Mouse (Mus musculus) midbrain, embryonic 15.5 days (tissue): ENCODE results near the gene Pcgf2. TPM values are rescaled to one million over a fixed set of nuclear protein-coding genes. Genes with fewer than 3 reads are reported as not detected.

Source experiments
- ATAC-seq: fragments of 200-750 bp; cut with Nextera tagmentation; replicated peaks from 2 replicates; pipeline ENCODE4 v1.8.0; 2017; ENCODE audit warnings: moderate TSS enrichment
- H3K27ac ChIP-seq: fragments of 300-500 bp; sonication (generic); 2 replicates; pipeline ENCODE4 v1.5.1; 2015; ENCODE audit warnings: mild to moderate bottlenecking, inconsistent platforms
- H3K27me3 ChIP-seq: fragments of 300-500 bp; sonication (generic); replicated peaks from 2 replicates; pipeline ENCODE4 v1.6.1; 2015; ENCODE audit warnings: inconsistent platforms
- H3K36me3 ChIP-seq: fragments of 300-500 bp; sonication (generic); replicated peaks from 2 replicates; pipeline ENCODE4 v1.6.1; 2015; ENCODE audit warnings: inconsistent platforms
- H3K4me1 ChIP-seq: fragments of 300-500 bp; sonication (generic); 2 replicates; pipeline ENCODE4 v1.6.1; 2015; ENCODE audit warnings: inconsistent platforms
- H3K4me2 ChIP-seq: fragments of 300-500 bp; sonication (generic); 2 replicates; pipeline ENCODE4 v1.6.1; 2015; ENCODE audit warnings: inconsistent platforms, mild to moderate bottlenecking, moderate library complexity
- H3K4me3 ChIP-seq: fragments of 300-500 bp; sonication (generic); 2 replicates; pipeline ENCODE4 v1.5.1; 2015; ENCODE audit warnings: mild to moderate bottlenecking, inconsistent platforms
- H3K9ac ChIP-seq: fragments of 300-500 bp; sonication (generic); 2 replicates; pipeline ENCODE4 v1.6.1; 2015; ENCODE audit warnings: mild to moderate bottlenecking, inconsistent platforms
- H3K9me3 ChIP-seq: fragments of 300-500 bp; sonication (generic); 2 replicates; pipeline ENCODE4 v1.6.1; 2016; ENCODE audit warnings: inconsistent platforms
- WGBS: fragments of 180-500 bp; shearing (Covaris S2); methylation state at CpG from one replicate; pipeline ENCODE4 v1.1.7; 2015; ENCODE audit warnings: mixed read lengths; 5-methylcytosine and 5-hydroxymethylcytosine counted together
- polyA plus RNA-seq: library from polyadenylated mRNA; unstranded; fragments of >200 nt; fragmentation: Nextera tagmentation; extraction: Ambion mirVana; gene quantifications from 2 replicates; pipeline ENCODE4 v1.2.1, GENCODE M21; 2015

Pcgf2 gene
- polyA plus RNA-seq, 1 experiment from 2014 or later: 23.1 TPM

- no peaks in the 10 kb centered on the region for H3K27me3 ChIP-seq
- WGBS: 1% methylated on average over 43 of the region's 43 CpGs
- peak within 1 kb of the TSS; percentile 41; the same call in 1 of the 2 replicates for H3K27ac ChIP-seq
- ATAC-seq: peak; percentile 79
- H3K4me1 ChIP-seq: peaks cover 15% of the 10 kb centered on the region
- peak within 1 kb of the TSS; percentile 88 for H3K4me2 ChIP-seq
- peak within 1 kb of the TSS; percentile 43 for H3K4me3 ChIP-seq
- peak within 1 kb of the TSS; percentile 47; the same call in 1 of the 2 replicates for H3K9ac ChIP-seq
- H3K9me3 ChIP-seq: no peaks in the 10 kb centered on the region
- peaks cover 21% of the 10 kb centered on the region for H3K36me3 ChIP-seq
Measured at GRCm38 (mm10) chr11:97685613-97686321, 14.5 kb downstream of the Pcgf2 start, which contains the start of gene Cisd3. TSS of gene Cisd3 (plus strand) at chr11:97685826.

- H3K4me3 ChIP-seq: no peak overlapping the region
- no peak for ATAC-seq
- no peaks in the 10 kb centered on the region for H3K9me3 ChIP-seq
- H3K4me2 ChIP-seq: no peak overlapping the region
- 37% methylated on average over 7 of the region's 7 CpGs for WGBS
- H3K27ac ChIP-seq: 0 out of 2 replicates have a peak overlapping the region, but pooled peaks have one; percentile 41
- no peaks in the 10 kb centered on the region for H3K27me3 ChIP-seq
- no peak overlapping the region for H3K9ac ChIP-seq
- peaks cover 26% of the 10 kb centered on the region for H3K36me3 ChIP-seq
- peaks cover 15% of the 10 kb centered on the region for H3K4me1 ChIP-seq
Measured at GRCm38 (mm10) chr11:97684766-97685165, 15.5 kb downstream of the Pcgf2 start.

GRCm38 (mm10) chr11:97684063-97684680 is 16.1 kb downstream of the Pcgf2 start:
- Histone ChIP-seq H3K36me3 (peaks cover 25% of the 10 kb centered on the region), H3K27ac (no peak overlapping the region), H3K4me1 (peaks cover 15% of the 10 kb centered on the region), H3K4me2 (no peak overlapping the region), H3K9me3 (no peaks in the 10 kb centered on the region), H3K27me3 (no peaks in the 10 kb centered on the region), H3K9ac (no peak overlapping the region), H3K4me3 (no peak overlapping the region)
- WGBS: 78% methylated on average over 6 of the region's 6 CpGs
- ATAC-seq: no peak

GRCm38 (mm10) chr11:97682504-97683055 is 17.7 kb downstream of the Pcgf2 start:
- H3K4me1 ChIP-seq: peaks cover 25% of the 10 kb centered on the region
- no peak overlapping the region for H3K27ac ChIP-seq
- H3K27me3 ChIP-seq: no peaks in the 10 kb centered on the region
- H3K4me2 ChIP-seq: no peak overlapping the region
- 82% methylated on average over 6 of the region's 6 CpGs for WGBS
- no peak for ATAC-seq
- no peak overlapping the region for H3K4me3 ChIP-seq
- H3K9ac ChIP-seq: no peak overlapping the region
- H3K9me3 ChIP-seq: no peaks in the 10 kb centered on the region
- peaks cover 26% of the 10 kb centered on the region for H3K36me3 ChIP-seq

- ATAC-seq: no peak
- no peak overlapping the region for H3K9ac ChIP-seq
- H3K4me2 ChIP-seq: no peak overlapping the region
- WGBS: 64% methylated on average over 12 of the region's 12 CpGs
- no peaks in the 10 kb centered on the region for H3K27me3 ChIP-seq
- 0 out of 2 replicates have a peak overlapping the region, but pooled peaks have one; percentile 3 for H3K27ac ChIP-seq
- H3K4me3 ChIP-seq: no peak overlapping the region
- H3K36me3 ChIP-seq: peaks cover 26% of the 10 kb centered on the region
- H3K9me3 ChIP-seq: no peaks in the 10 kb centered on the region
- H3K4me1 ChIP-seq: peaks cover 29% of the 10 kb centered on the region
Measured at GRCm38 (mm10) chr11:97680430-97680829, 19.9 kb downstream of the Pcgf2 start.

GRCm38 (mm10) chr11:97678301-97678700 is 22.0 kb downstream of the Pcgf2 start:
- Histone ChIP-seq H3K27me3 (no peaks in the 10 kb centered on the region), H3K9ac (no peak overlapping the region), H3K36me3 (peaks cover 38% of the 10 kb centered on the region), H3K4me1 (peaks cover 23% of the 10 kb centered on the region), H3K27ac (no peak overlapping the region), H3K4me3 (no peak overlapping the region), H3K4me2 (no peak overlapping the region), H3K9me3 (no peaks in the 10 kb centered on the region)
- no peak for ATAC-seq
- 67% methylated on average over 15 of the region's 15 CpGs for WGBS

- Histone ChIP-seq H3K27ac (no peak overlapping the region), H3K9ac (no peak overlapping the region), H3K4me3 (no peak overlapping the region), H3K4me2 (no peak overlapping the region), H3K4me1 (peaks cover 23% of the 10 kb centered on the region), H3K36me3 (peaks cover 43% of the 10 kb centered on the region), H3K27me3 (no peaks in the 10 kb centered on the region), H3K9me3 (no peaks in the 10 kb centered on the region)
- 29% methylated on average over 8 of the region's 8 CpGs for WGBS
- ATAC-seq: no peak
Measured at GRCm38 (mm10) chr11:97677842-97678241, 22.5 kb downstream of the Pcgf2 start.

GRCm38 (mm10) chr11:97677381-97677780 is 22.9 kb downstream of the Pcgf2 start:
- WGBS: 27% methylated on average over 15 of the region's 15 CpGs
- H3K9me3 ChIP-seq: no peaks in the 10 kb centered on the region
- H3K4me1 ChIP-seq: peaks cover 23% of the 10 kb centered on the region
- H3K36me3 ChIP-seq: peaks cover 47% of the 10 kb centered on the region
- no peak for ATAC-seq
- H3K4me3 ChIP-seq: no peak overlapping the region
- no peak overlapping the region for H3K27ac ChIP-seq
- no peak overlapping the region for H3K4me2 ChIP-seq
- no peak overlapping the region for H3K9ac ChIP-seq
- no peaks in the 10 kb centered on the region for H3K27me3 ChIP-seq

GRCm38 (mm10) chr11:97676050-97676754 is 24.1 kb downstream of the Pcgf2 start:
- H3K9me3 ChIP-seq: no peaks in the 10 kb centered on the region
- H3K4me3 ChIP-seq: no peak overlapping the region
- no peak for ATAC-seq
- 79% methylated on average over 15 of the region's 15 CpGs for WGBS
- H3K36me3 ChIP-seq: peaks cover 44% of the 10 kb centered on the region
- H3K4me1 ChIP-seq: peaks cover 23% of the 10 kb centered on the region
- H3K9ac ChIP-seq: no peak overlapping the region
- H3K4me2 ChIP-seq: no peak overlapping the region
- no peaks in the 10 kb centered on the region for H3K27me3 ChIP-seq
- H3K27ac ChIP-seq: no peak overlapping the region

- no peak overlapping the region for H3K9ac ChIP-seq
- peaks cover 38% of the 10 kb centered on the region for H3K4me1 ChIP-seq
- no peak overlapping the region for H3K27ac ChIP-seq
- H3K4me3 ChIP-seq: no peak overlapping the region
- H3K9me3 ChIP-seq: no peaks in the 10 kb centered on the region
- no peaks in the 10 kb centered on the region for H3K27me3 ChIP-seq
- no peak overlapping the region for H3K4me2 ChIP-seq
- 77% methylated on average over 11 of the region's 11 CpGs for WGBS
- no peak for ATAC-seq
- H3K36me3 ChIP-seq: peaks cover 38% of the 10 kb centered on the region
Measured at GRCm38 (mm10) chr11:97673148-97673547, 27.1 kb downstream of the Pcgf2 start.

GRCm38 (mm10) chr11:97671177-97671527 is 29.1 kb downstream of the Pcgf2 start:
- H3K27ac ChIP-seq: no peak overlapping the region
- no peak overlapping the region for H3K4me3 ChIP-seq
- peaks cover 40% of the 10 kb centered on the region for H3K36me3 ChIP-seq

More at GRCm38 (mm10) chr11:97671177-97671527, 29.1 kb downstream of the Pcgf2 start:
- Histone ChIP-seq H3K4me2 (no peak overlapping the region), H3K4me1 (peaks cover 20% of the 10 kb centered on the region), H3K27me3 (no peaks in the 10 kb centered on the region), H3K9ac (no peak overlapping the region), H3K9me3 (no peaks in the 10 kb centered on the region)
- ATAC-seq: no peak
- 42% methylated on average over 2 of the region's 2 CpGs for WGBS
